8 mouse cellular contexts compared by ENCODE assay signal in genomic region chr19:10184096-10184495, GRCm38 (mm10). TPM values are rescaled to one million over a fixed set of nuclear protein-coding genes. Genes with fewer than 3 reads are reported as not detected.
DNase-seq lines count a peak whose midpoint lies in the region; ATAC-seq and TF ChIP-seq lines count a peak whose summit lies in the region.

No protein-coding gene starts in this region.

- peaks cover 18% of the 10 kb centered on the region for H3K4me1 ChIP-seq in heart, embryonic 12.5 days (replicated peaks)
- H3K4me1 ChIP-seq in G1E (ENCODE audit: insufficient read depth, low read depth, low read length): peaks cover 72% of the 10 kb centered on the region
- peaks cover 39% of the 10 kb centered on the region for H3K4me1 ChIP-seq in embryonic facial prominence, embryonic 13.5 days
- H3K4me1 ChIP-seq in kidney, embryonic 16.5 days (ENCODE audit: insufficient read depth, low read length): peaks cover 21% of the 10 kb centered on the region

- no peak for ATAC-seq in heart, embryonic 12.5 days (ENCODE audit: insufficient number of reproducible peaks, low FRiP score)
- peak; percentile 32; the same call in 1 of the 2 replicates for ATAC-seq in G1E (ENCODE audit: extremely low read depth, insufficient number of reproducible peaks, low FRiP score, poor library complexity, severe bottlenecking)
- ATAC-seq in embryonic facial prominence, embryonic 13.5 days (ENCODE audit: insufficient number of reproducible peaks, insufficient read depth, low FRiP score, low TSS enrichment, low read depth): no peak
- ATAC-seq in kidney, embryonic 16.5 days (ENCODE audit: low FRiP score, low TSS enrichment): 0 out of 2 replicates have a peak, but pooled peaks have one; percentile 29

- intact Hi-C loops in heart, postnatal 10 days (cut with DNase I): loop anchor here (5.0 kb wide), 1 partner anchor 147 kb away; no protein-coding TSS in a partner anchor

- peak overlapping the region; percentile 94 for H3K4me3 ChIP-seq in heart, embryonic 12.5 days
- H3K4me3 ChIP-seq in G1E (ENCODE audit: low read depth, low read length): peak overlapping the region; percentile 98
- H3K4me3 ChIP-seq in embryonic facial prominence, embryonic 13.5 days: peak overlapping the region; percentile 89
- H3K4me3 ChIP-seq in kidney, embryonic 16.5 days (ENCODE audit: low read length): peak overlapping the region; percentile 90

- 24% methylated on average over 12 of the region's 12 CpGs for WGBS in heart, embryonic 12.5 days
- 10% methylated on average over 12 of the region's 12 CpGs for WGBS in embryonic facial prominence, embryonic 13.5 days
- WGBS in kidney, embryonic 16.5 days: 4% methylated on average over 12 of the region's 12 CpGs

- TF ChIP-seq CTCF in G1E (IDR thresholded peaks at IDR 0.05; ENCODE audit: low read depth, low read length): no peak

- peak overlapping the region; percentile 94 for H3K27ac ChIP-seq in heart, embryonic 12.5 days (ENCODE audit: poor library complexity, severe bottlenecking)
- H3K27ac ChIP-seq in embryonic facial prominence, embryonic 13.5 days: peak overlapping the region; percentile 95
- peak overlapping the region; percentile 94 for H3K27ac ChIP-seq in kidney, embryonic 16.5 days (ENCODE audit: low read length)

- peaks cover 43% of the 10 kb centered on the region for H3K36me3 ChIP-seq in heart, embryonic 12.5 days
- peaks cover 55% of the 10 kb centered on the region for H3K36me3 ChIP-seq in G1E (replicated peaks)
- peaks cover 43% of the 10 kb centered on the region for H3K36me3 ChIP-seq in embryonic facial prominence, embryonic 13.5 days
- H3K36me3 ChIP-seq in kidney, embryonic 16.5 days (ENCODE audit: insufficient read depth, low read length): peaks cover 40% of the 10 kb centered on the region

- no peaks in the 10 kb centered on the region for H3K27me3 ChIP-seq in heart, embryonic 12.5 days (replicated peaks)
- H3K27me3 ChIP-seq in G1E (ENCODE audit: insufficient read depth, low read length): no peaks in the 10 kb centered on the region
- H3K27me3 ChIP-seq in embryonic facial prominence, embryonic 13.5 days: no peaks in the 10 kb centered on the region
- no peaks in the 10 kb centered on the region for H3K27me3 ChIP-seq in kidney, embryonic 16.5 days (ENCODE audit: insufficient read depth, low read length)

- peak overlapping the region; percentile 88 for H3K4me2 ChIP-seq in heart, embryonic 12.5 days
- H3K4me2 ChIP-seq in embryonic facial prominence, embryonic 13.5 days: peak overlapping the region; percentile 86
- H3K4me2 ChIP-seq in kidney, embryonic 16.5 days (replicated peaks; ENCODE audit: low read depth, low read length): peak overlapping the region; percentile 88

- DNase-seq in heart, postnatal 10 days: no peak
- peak; percentile 65 for DNase-seq in G1E (ENCODE audit: low spot score)
- DNase-seq in lung, postnatal 25 days (ENCODE audit: low spot score): peak; percentile 51
- peak; percentile 64 for DNase-seq in testis, postnatal 10 days (ENCODE audit: low spot score)
- DNase-seq in thymus, adult 18-20 months: no peak

- no peaks in the 10 kb centered on the region for H3K9me3 ChIP-seq in heart, embryonic 12.5 days (replicated peaks)
- no peaks in the 10 kb centered on the region; the same call in 1 of the 2 replicates for H3K9me3 ChIP-seq in G1E (replicated peaks)
- no peaks in the 10 kb centered on the region for H3K9me3 ChIP-seq in embryonic facial prominence, embryonic 13.5 days
- H3K9me3 ChIP-seq in kidney, embryonic 16.5 days (ENCODE audit: low read length): no peaks in the 10 kb centered on the region

- peak overlapping the region; percentile 90 for H3K9ac ChIP-seq in heart, embryonic 12.5 days
- H3K9ac ChIP-seq in embryonic facial prominence, embryonic 13.5 days: peak overlapping the region; percentile 92
- H3K9ac ChIP-seq in kidney, embryonic 16.5 days (replicated peaks; ENCODE audit: low read length): peak overlapping the region; percentile 92

RNA-seq across cellular contexts. Expression of gene Fads1, which starts 1.4 kb away (rescaled TPM):
- 72.1 and 75.0 TPM in 2 replicates for polyA plus RNA-seq in heart, embryonic 12.5 days (2016; fragmentation: Nextera tagmentation; extraction: Ambion mirVana)
- 10 to 100 TPM; 34.7 to 35.7 TPM for total RNA-seq in heart, postnatal 10 days (2021)
- total RNA-seq in G1E (2014; fragmentation: Nextera tagmentation): 366 and 403 TPM in 2 replicates
- total RNA-seq in G1E (2017): 143 and 145 TPM in 2 replicates
- polyA plus RNA-seq in G1E (2012): 298 and 307 TPM in 2 replicates
- polyA plus RNA-seq in embryonic facial prominence, embryonic 13.5 days (2015; fragmentation: Nextera tagmentation; extraction: Ambion mirVana): 93.6 and 104 TPM in 2 replicates
- polyA plus RNA-seq in kidney, embryonic 16.5 days (2015; fragmentation: Nextera tagmentation; extraction: Ambion mirVana): 95.4 and 100 TPM in 2 replicates

RNA-seq across cellular contexts. Expression of gene Tmem258, which starts 19.7 kb away (rescaled TPM):
- polyA plus RNA-seq in heart, embryonic 12.5 days (2016; fragmentation: Nextera tagmentation; extraction: Ambion mirVana): 389 TPM in 2 replicates
- total RNA-seq in heart, postnatal 10 days (2021): 100 to 1,000 TPM; 145 TPM
- total RNA-seq in G1E (2014; fragmentation: Nextera tagmentation): 24.2 and 40.3 TPM in 2 replicates
- 178 and 219 TPM in 2 replicates for total RNA-seq in G1E (2017)
- polyA plus RNA-seq in G1E (2012): 13.9 and 20.3 TPM in 2 replicates
- 485 and 486 TPM in 2 replicates for polyA plus RNA-seq in embryonic facial prominence, embryonic 13.5 days (2015; fragmentation: Nextera tagmentation; extraction: Ambion mirVana)
- polyA plus RNA-seq in kidney, embryonic 16.5 days (2015; fragmentation: Nextera tagmentation; extraction: Ambion mirVana): 430 and 433 TPM in 2 replicates

RNA-seq across cellular contexts. Expression of gene Fen1, which starts 19.9 kb away (rescaled TPM):
- polyA plus RNA-seq in heart, embryonic 12.5 days (2016; fragmentation: Nextera tagmentation; extraction: Ambion mirVana): 59.2 and 59.3 TPM in 2 replicates
- total RNA-seq in heart, postnatal 10 days (2021): 10 to 100 TPM; 12.3 to 14.4 TPM
- 23.1 and 30.8 TPM in 2 replicates for total RNA-seq in G1E (2014; fragmentation: Nextera tagmentation)
- total RNA-seq in G1E (2017): 167 and 180 TPM in 2 replicates
- polyA plus RNA-seq in G1E (2012): 51.2 and 86.3 TPM in 2 replicates
- polyA plus RNA-seq in embryonic facial prominence, embryonic 13.5 days (2015; fragmentation: Nextera tagmentation; extraction: Ambion mirVana): 69.3 and 88.1 TPM in 2 replicates
- 103 and 107 TPM in 2 replicates for polyA plus RNA-seq in kidney, embryonic 16.5 days (2015; fragmentation: Nextera tagmentation; extraction: Ambion mirVana)

RNA-seq across cellular contexts. Expression of gene Myrf, which starts 56.5 kb away (rescaled TPM):
- polyA plus RNA-seq in heart, embryonic 12.5 days (2016; fragmentation: Nextera tagmentation; extraction: Ambion mirVana): 16.2 and 16.5 TPM in 2 replicates
- 1 to 10 TPM; 5.7 to 9.1 TPM for total RNA-seq in heart, postnatal 10 days (2021)
- total RNA-seq in G1E (2014; fragmentation: Nextera tagmentation): not detected in 2 replicates
- total RNA-seq in G1E (2017): 0.12 and 0.22 TPM in 2 replicates
- not detected in 2 replicates for polyA plus RNA-seq in G1E (2012)
- polyA plus RNA-seq in embryonic facial prominence, embryonic 13.5 days (2015; fragmentation: Nextera tagmentation; extraction: Ambion mirVana): 0.91 and 1.4 TPM in 2 replicates
- 3.9 and 4.2 TPM in 2 replicates for polyA plus RNA-seq in kidney, embryonic 16.5 days (2015; fragmentation: Nextera tagmentation; extraction: Ambion mirVana)

Comparison
In these comparisons a context has a peak if more than half of its experiments do, and no peak if none do; other contexts are left out.
1. ATAC-seq: peak in G1E (single experiment) and kidney, embryonic 16.5 days (single experiment); none in heart, embryonic 12.5 days (single experiment) and embryonic facial prominence, embryonic 13.5 days (single experiment).
2. DNase-seq: peak in G1E (single experiment), lung, postnatal 25 days (single experiment) and testis, postnatal 10 days (single experiment); none in heart, postnatal 10 days (0 of 2) and thymus, adult 18-20 months (0 of 2).
3. RNA of gene Tmem258, which starts 19.7 kb away (polyA plus RNA-seq): 485 to 486 TPM in embryonic facial prominence, embryonic 13.5 days, 430 to 433 TPM in kidney, embryonic 16.5 days and 389 TPM in heart, embryonic 12.5 days; 13.9 to 20.3 TPM in G1E; every median in the first group is over 10 times any median in the second.
4. Peak in every context shown above with its lines, with median percentiles within 50 percentile points of each other: H3K27ac ChIP-seq, H3K4me2 ChIP-seq, H3K4me3 ChIP-seq and H3K9ac ChIP-seq.